Mouse (Mus musculus): ENCODE measurements at regions not wholly inside any gene's neighbourhood (a gene's known extent, or its start where the extent isn't known, plus 50 kb on each side); places are given as distances from the start of the nearest gene placed in this dataset.

- DNase-seq (ENCODE audit: low read depth) = no peak
Observed at GRCm38 (mm10) chr1:142838663-142839062, 801.8 kb upstream of the B3galt2 start.

GRCm38 (mm10) chr1:142867024-142867700 lies 773.3 kb upstream of the B3galt2 start:
- DNase-seq (ENCODE audit: low read depth) = no peak

- no peak for DNase-seq (ENCODE audit: low read depth)
Observed at GRCm38 (mm10) chr1:142891842-142892241, 748.6 kb upstream of the B3galt2 start.

GRCm38 (mm10) chr1:142893156-142893555 lies 747.3 kb upstream of the B3galt2 start:
- no peak for DNase-seq (ENCODE audit: low read depth)

GRCm38 (mm10) chr1:142894145-142894544 lies 746.3 kb upstream of the B3galt2 start:
- DNase-seq (ENCODE audit: low read depth) = peak; percentile 23

- no peak for DNase-seq (ENCODE audit: low read depth)
Observed at GRCm38 (mm10) chr1:142895081-142895480, 745.4 kb upstream of the B3galt2 start.

- no peak for DNase-seq (ENCODE audit: low read depth)
Observed at GRCm38 (mm10) chr1:142909907-142910306, 730.6 kb upstream of the B3galt2 start.

- DNase-seq (ENCODE audit: low read depth) = no peak
Observed at GRCm38 (mm10) chr1:142956686-142957085, 683.8 kb upstream of the B3galt2 start.

GRCm38 (mm10) chr1:142971475-142971874 lies 669.0 kb upstream of the B3galt2 start:
- DNase-seq (ENCODE audit: low read depth) = no peak

- DNase-seq (ENCODE audit: low read depth) = no peak
Observed at GRCm38 (mm10) chr1:142973387-142973786, 667.1 kb upstream of the B3galt2 start.

GRCm38 (mm10) chr1:142982994-142983393 lies 657.5 kb upstream of the B3galt2 start:
- no peak for DNase-seq (ENCODE audit: low read depth)

GRCm38 (mm10) chr1:142983641-142984040 lies 656.8 kb upstream of the B3galt2 start:
- DNase-seq (ENCODE audit: low read depth) = no peak

- no peak for DNase-seq (ENCODE audit: low read depth)
Observed at GRCm38 (mm10) chr1:142985516-142985915, 654.9 kb upstream of the B3galt2 start.

- peak; percentile 2 for DNase-seq (ENCODE audit: low read depth)
Observed at GRCm38 (mm10) chr1:143000216-143000615, 640.2 kb upstream of the B3galt2 start.

GRCm38 (mm10) chr1:143001112-143001511 lies 639.4 kb upstream of the B3galt2 start:
- no peak for DNase-seq (ENCODE audit: low read depth)

- DNase-seq (ENCODE audit: low read depth) = no peak
Observed at GRCm38 (mm10) chr1:143006045-143006444, 634.4 kb upstream of the B3galt2 start.

GRCm38 (mm10) chr1:143019982-143020381 lies 620.5 kb upstream of the B3galt2 start:
- no peak for DNase-seq (ENCODE audit: low read depth)

- no peak for DNase-seq (ENCODE audit: low read depth)
Observed at GRCm38 (mm10) chr1:143053161-143053560, 587.3 kb upstream of the B3galt2 start.

- DNase-seq (ENCODE audit: low read depth) = no peak
Observed at GRCm38 (mm10) chr1:143053599-143053998, 586.9 kb upstream of the B3galt2 start.

- no peak for DNase-seq (ENCODE audit: low read depth)
Observed at GRCm38 (mm10) chr1:143054451-143055024, 585.9 kb upstream of the B3galt2 start.

- no peak for DNase-seq (ENCODE audit: low read depth)
Observed at GRCm38 (mm10) chr1:143060698-143061576, 579.5 kb upstream of the B3galt2 start.

- DNase-seq (ENCODE audit: low read depth) = no peak
Observed at GRCm38 (mm10) chr1:143065493-143065892, 575.0 kb upstream of the B3galt2 start.

All from c-Kit-positive CD71-negative TER-119-negative erythroid progenitor cells, embryonic 14.5 days (primary cell).